Mouse (Mus musculus): ENCODE results near the gene Kalrn. TPM values are rescaled to one million over a fixed set of nuclear protein-coding genes. Genes with fewer than 3 reads are reported as not detected.

The Kalrn gene
- polyA plus RNA-seq (2012; ENCODE audit: insufficient read depth, insufficient read length, missing spikeins), result 1.5 and 2.0 TPM in 2 replicates

DNA sequence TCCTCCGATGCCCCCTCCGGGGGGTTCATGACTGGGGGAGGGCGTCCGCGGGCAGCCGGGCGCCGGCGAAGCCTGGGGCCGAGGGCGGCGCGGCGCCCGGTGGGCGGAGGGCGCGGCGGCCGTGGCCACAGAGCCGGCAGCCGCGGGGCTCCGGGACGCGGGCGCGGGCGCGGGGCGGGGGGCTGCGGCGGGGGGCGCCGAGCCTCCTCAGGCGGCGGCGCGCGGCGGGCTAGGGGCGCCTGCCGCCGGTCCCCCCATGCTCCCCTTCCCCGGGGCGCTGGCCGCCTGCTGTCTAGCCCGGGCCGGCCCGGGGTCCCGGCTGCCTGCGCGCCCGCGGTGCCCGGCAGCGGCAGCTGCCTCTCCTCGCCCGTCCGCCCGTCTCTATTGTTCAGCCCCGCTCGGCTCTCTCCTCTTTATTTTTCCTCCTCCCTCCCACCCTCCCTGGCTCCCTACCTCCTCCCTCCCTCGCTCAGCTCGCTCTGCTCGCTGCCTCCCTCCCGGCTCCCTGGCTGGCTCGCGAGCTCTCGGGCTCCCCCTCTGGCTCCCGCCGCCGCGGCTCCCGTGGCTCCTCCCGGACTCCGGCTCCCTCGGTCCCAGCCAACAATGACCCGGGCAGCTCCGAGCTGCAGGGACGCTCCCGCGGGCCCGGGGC is at the start of gene Kalrn:
TSS of gene Kalrn (minus strand) at position 382 of the 652 bp plus-strand sequence.
- H3K4me1 ChIP-seq (ENCODE audit: control insufficient read depth, insufficient read depth, insufficient read length, low read length), result no peaks in the 10 kb centered on the region
- peak within 1 kb of the TSS; percentile 38; the same call in 1 of the 2 replicates for H3K27ac ChIP-seq (replicated peaks; ENCODE audit: low read depth, low read length)
- H3K4me3 ChIP-seq (ENCODE audit: insufficient read depth, low read depth, low read length), result peak within 1 kb of the TSS; percentile 91

DNA sequence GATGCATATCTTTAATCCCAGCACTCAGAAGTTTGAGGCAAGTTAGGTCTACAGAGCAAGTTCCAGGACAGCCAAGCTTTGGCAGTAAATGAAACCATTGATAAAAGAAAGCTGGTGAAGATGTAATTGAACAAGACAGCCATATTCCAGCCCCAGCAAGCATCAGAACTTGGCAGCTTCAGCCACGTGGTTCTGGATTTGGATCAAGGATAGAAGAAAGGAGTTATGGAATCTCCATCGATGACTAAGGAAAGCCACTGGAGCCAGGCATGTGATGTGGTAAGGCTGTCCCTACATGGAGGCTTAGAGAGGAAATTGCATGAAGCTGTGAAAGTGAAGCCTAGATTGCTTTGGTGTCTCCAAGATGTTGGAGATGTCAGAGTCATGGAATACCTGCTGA is 40.7 kb upstream of the Kalrn start:
- no peak overlapping the region for H3K4me3 ChIP-seq (ENCODE audit: insufficient read depth, low read depth, low read length)
- H3K4me1 ChIP-seq (ENCODE audit: control insufficient read depth, insufficient read depth, insufficient read length, low read length), result no peaks in the 10 kb centered on the region
- no peak overlapping the region for H3K27ac ChIP-seq (replicated peaks; ENCODE audit: low read depth, low read length)

DNA sequence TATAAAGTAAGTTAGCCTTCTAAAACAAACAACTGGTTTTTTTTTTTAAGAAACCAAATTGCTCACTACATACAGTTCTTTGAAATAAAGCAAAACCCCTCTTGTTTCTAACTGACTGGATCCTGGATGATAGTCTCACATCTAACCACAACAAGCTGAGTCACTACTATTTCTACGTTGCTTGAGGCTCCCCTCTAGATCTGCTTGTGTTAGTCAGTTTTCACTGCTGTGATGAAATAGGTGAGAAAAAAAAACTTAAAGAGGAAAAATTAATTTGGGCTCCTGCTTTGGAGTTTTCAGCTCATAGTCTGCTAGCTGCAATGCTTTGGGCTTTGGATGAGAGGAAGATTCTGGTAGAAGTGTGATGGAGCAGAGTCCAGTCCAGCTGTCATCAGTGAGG is 36.8 kb upstream of the Kalrn start:
- no peaks in the 10 kb centered on the region for H3K4me1 ChIP-seq (ENCODE audit: control insufficient read depth, insufficient read depth, insufficient read length, low read length)
- no peak overlapping the region for H3K4me3 ChIP-seq (ENCODE audit: insufficient read depth, low read depth, low read length)
- H3K27ac ChIP-seq (replicated peaks; ENCODE audit: low read depth, low read length), result no peak overlapping the region

DNA sequence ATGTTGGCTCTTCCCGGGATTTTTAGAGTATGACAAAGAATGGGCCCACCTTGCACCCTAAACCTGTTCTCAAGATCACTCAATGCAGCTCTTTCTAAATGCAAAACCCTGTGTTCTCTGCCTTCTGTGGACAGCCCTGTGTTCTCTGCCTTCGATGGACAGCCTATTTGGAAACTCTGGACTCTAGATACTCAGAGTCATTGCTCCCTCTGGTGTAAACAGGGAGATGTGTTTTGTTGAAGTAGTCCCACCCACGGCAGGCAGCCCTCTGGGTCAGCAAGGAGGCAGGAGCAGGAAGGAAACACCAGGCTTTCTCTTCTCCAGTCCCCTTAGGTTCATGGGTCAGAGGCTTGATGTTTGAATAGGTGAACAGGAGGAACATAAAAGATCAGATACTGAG is 32.3 kb upstream of the Kalrn start:
- no peak overlapping the region for H3K27ac ChIP-seq (replicated peaks; ENCODE audit: low read depth, low read length)
- H3K4me1 ChIP-seq (ENCODE audit: control insufficient read depth, insufficient read depth, insufficient read length, low read length), result no peaks in the 10 kb centered on the region

DNA sequence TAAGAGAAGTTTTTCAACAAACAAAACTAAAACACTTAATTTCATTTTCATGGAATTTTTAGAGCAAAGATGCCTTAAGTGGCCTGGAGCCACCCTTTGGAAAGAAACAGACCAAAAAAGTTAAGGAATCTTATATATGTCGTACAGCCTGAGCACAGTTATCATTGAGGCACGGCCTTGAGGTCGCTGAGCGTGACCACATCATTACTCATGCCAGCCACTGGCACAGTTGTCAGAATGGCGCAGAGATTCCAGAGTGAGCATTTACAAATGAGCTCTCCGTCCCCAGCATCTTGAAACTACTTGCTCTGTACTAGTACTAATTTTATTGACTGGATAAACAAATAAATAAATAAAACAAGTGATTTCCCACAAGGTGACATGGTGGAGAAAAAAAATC is 30.5 kb upstream of the Kalrn start:
- H3K4me3 ChIP-seq (ENCODE audit: insufficient read depth, low read depth, low read length), result no peak overlapping the region
- no peak overlapping the region for H3K27ac ChIP-seq (replicated peaks; ENCODE audit: low read depth, low read length)

More for the DNA sequence above, 32.3 kb upstream of the Kalrn start:
- no peak overlapping the region for H3K4me3 ChIP-seq (ENCODE audit: insufficient read depth, low read depth, low read length)

DNA sequence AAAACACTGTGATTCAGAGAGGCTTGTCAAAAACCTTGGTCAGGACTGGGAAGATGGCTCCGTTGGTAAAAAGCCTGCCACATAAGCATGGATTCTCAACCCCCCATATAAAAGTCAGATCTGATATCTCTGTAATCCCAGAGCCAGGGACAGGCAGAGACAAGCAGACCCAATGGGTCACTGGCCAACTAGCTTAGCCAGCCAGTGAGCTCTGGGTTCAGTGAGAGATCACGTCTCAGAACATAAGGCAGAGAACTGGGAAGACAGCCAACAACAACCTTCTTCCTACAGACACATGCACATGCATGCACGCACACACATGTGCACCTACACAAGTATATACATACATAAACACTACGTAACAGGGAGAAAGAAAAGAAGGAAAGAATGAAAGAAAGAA is 29.7 kb upstream of the Kalrn start:
- no peak overlapping the region for H3K27ac ChIP-seq (replicated peaks; ENCODE audit: low read depth, low read length)
- H3K4me3 ChIP-seq (ENCODE audit: insufficient read depth, low read depth, low read length), result no peak overlapping the region

More for the DNA sequence above, 30.5 kb upstream of the Kalrn start:
- H3K4me1 ChIP-seq (ENCODE audit: control insufficient read depth, insufficient read depth, insufficient read length, low read length), result no peaks in the 10 kb centered on the region

DNA sequence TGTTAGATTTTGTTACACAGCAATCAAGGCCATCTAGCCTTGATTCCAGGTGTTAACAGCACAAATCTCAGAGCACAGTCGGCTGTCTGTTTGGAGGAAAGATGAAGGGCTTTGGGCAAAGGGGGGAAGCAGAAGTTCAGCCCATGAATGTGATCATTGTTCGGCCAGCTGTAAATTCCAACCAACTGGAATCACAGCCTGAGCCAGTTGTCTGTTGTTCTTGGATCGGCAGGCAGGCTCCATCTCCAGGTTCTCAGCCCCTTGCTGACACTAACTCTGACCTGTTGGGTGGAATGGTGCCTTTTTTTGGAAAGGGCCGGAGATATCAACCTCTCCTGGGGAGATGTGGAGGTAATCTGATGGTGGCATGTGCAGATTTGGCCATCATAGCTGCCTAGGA is 28.6 kb upstream of the Kalrn start:
- Histone ChIP-seq H3K27ac (replicated peaks; ENCODE audit: low read depth, low read length) (no peak overlapping the region), H3K4me3 (ENCODE audit: insufficient read depth, low read depth, low read length) (no peak overlapping the region), H3K4me1 (ENCODE audit: control insufficient read depth, insufficient read depth, insufficient read length, low read length) (no peaks in the 10 kb centered on the region)

More for the DNA sequence above, 29.7 kb upstream of the Kalrn start:
- H3K4me1 ChIP-seq (ENCODE audit: control insufficient read depth, insufficient read depth, insufficient read length, low read length), result no peaks in the 10 kb centered on the region

DNA sequence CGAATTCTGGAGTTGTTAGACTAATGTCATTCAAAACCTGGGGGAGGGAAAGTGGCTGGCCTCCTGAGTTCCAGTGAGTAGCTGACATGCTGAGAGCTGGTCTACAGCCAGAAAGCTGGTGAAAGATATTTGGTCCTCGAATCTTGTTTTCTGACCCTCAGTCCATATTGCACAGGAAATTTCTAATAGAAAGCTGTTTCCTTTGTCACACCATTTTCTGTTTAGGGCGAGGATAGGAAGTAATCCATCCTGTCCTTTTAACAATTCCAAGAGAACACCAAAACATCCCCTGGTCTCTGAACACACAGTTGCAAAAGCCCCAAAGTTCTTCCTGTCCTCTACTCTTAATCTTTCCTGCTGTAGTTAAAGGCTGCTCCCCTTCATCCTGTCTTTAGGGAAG is 22.0 kb upstream of the Kalrn start:
- Histone ChIP-seq H3K4me1 (ENCODE audit: control insufficient read depth, insufficient read depth, insufficient read length, low read length) (no peaks in the 10 kb centered on the region), H3K27ac (replicated peaks; ENCODE audit: low read depth, low read length) (no peak overlapping the region), H3K4me3 (ENCODE audit: insufficient read depth, low read depth, low read length) (no peak overlapping the region)

DNA sequence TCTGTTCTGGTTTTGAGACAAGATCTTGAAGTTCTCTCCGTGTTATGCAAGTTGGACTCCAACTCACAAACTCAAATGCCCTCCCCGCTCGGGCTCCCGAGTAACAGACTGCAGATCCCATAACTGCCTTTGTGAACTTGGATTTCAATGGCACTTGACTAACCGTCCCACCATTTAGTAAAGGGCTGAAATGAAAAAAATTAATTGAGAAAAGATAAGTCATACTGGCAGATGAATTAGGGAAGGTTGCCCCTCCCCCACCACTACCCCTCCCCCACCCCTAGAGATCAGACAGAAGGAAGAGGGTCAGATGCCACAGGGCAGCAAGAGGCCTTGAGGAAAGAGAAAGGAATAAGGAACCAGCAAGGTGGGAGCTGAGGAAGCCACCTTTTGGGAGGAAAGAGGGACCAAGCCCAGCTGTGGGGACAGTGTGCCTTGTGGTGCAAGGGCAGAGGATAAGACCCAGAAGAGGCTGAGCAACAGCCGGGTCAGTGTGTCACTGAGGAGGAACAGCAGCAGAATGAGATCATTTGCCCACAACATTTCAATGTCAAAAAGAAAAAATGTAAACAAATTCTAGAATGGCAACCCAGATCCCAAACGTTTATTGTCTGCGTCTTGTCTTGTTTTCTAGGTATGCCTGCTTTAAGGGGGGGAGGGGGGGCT is 21.4 kb upstream of the Kalrn start:
- H3K27ac ChIP-seq (replicated peaks; ENCODE audit: low read depth, low read length), result no peak overlapping the region
- H3K4me1 ChIP-seq (ENCODE audit: control insufficient read depth, insufficient read depth, insufficient read length, low read length), result no peaks in the 10 kb centered on the region
- no peak overlapping the region for H3K4me3 ChIP-seq (ENCODE audit: insufficient read depth, low read depth, low read length)

DNA sequence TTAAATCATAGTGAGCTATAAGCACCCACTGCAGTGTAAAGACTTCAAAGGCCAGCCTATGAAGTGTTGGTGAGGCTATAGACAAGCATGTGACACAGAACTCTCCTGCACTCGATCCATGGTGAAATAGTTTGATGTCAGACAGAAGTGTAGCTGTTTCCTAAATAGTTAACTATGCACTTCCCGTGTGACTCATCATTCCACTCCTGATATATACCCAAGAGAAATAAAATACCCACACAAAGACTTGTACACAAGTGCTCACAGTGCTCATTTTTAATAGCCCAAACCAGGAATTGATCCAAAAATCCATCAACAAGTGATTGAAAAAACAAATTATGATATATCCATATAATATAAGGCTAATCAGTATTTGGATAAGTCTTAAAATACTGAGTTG is 19.4 kb upstream of the Kalrn start:
- Histone ChIP-seq H3K4me3 (ENCODE audit: insufficient read depth, low read depth, low read length) (no peak overlapping the region), H3K4me1 (ENCODE audit: control insufficient read depth, insufficient read depth, insufficient read length, low read length) (no peaks in the 10 kb centered on the region), H3K27ac (replicated peaks; ENCODE audit: low read depth, low read length) (no peak overlapping the region)

DNA sequence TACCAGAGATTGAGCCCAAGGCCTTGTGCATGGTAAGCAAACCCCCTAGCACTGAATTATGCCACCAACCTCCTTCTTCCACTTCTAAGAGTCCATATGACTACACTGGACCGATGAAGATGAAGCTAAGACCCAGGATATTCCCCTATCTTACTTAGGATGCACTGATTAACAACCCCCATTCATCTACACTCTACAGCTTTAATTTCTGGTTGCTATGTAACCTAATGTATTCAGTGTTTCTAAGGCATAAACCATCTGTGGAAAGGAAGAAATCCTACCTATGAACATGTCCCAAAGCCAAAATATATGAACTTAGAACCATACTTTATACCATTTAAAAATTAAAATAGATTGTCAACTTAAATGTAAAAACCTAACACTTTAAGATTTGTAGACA is 18.6 kb upstream of the Kalrn start:
- no peak overlapping the region for H3K4me3 ChIP-seq (ENCODE audit: insufficient read depth, low read depth, low read length)
- H3K27ac ChIP-seq (replicated peaks; ENCODE audit: low read depth, low read length), result no peak overlapping the region
- H3K4me1 ChIP-seq (ENCODE audit: control insufficient read depth, insufficient read depth, insufficient read length, low read length), result no peaks in the 10 kb centered on the region

DNA sequence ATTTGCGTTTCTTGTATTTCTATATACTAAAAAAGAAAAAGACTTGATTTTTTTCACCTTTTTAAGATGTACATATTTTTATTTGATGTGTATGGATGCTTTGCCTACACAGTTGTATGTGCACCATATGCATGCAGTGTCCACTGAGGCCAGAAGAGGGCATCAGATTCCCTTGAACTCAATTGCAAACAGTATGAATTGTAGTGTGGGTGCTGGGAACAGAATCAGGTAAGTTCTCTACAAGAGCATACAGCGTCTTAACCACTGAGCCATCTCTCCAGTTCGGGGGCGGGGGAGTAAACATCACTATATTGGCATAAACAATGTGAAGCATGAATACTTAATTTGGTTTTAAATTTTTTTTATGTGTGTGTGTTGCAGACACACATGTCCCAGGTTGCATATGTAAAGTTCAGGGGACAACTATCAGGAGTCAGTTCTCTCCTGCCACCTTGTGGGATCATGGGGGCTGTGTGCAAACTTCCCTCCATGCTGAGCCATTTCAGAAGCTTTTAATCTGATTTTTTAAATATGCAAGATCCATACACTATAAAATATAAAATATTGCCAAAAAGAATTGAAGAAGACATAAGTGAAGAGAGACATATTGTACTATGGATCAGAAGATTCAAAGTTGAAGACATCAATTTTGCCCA is 6.5 kb upstream of the Kalrn start:
- no peaks in the 10 kb centered on the region for H3K4me1 ChIP-seq (ENCODE audit: control insufficient read depth, insufficient read depth, insufficient read length, low read length)
- no peak overlapping the region for H3K4me3 ChIP-seq (ENCODE audit: insufficient read depth, low read depth, low read length)
- H3K27ac ChIP-seq (replicated peaks; ENCODE audit: low read depth, low read length), result no peak overlapping the region

DNA sequence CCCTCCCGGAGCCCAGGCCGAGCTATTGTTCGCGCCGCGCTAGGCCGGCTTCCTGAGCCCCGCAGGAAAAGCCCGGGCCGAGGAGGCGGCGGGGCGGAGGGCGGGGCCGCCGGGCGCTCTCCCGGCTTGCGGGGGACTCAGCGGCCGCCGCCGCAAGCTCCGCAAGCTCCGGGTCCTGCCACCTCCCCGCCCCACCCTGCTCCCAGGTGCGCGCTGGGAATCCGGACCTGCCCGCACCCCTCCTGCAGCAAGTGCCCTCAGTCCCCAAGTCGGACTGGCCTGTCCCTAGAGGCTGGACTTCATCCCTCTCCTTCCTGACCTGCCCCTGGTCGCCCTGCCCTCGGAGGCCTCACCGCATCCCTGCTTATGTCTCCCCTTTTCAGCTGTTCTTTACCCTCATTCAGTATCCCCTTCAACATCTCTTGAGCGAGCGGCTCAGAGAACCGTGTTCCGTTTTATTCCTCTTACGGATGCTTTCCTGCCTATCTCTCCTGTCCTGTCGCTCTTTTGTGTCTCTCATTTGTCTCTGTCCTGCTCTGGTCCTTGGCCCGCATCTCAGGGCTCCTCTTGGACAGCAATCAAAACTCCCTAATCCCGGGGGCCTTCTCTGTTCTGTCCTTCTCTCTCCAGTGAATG is 642 bp upstream of the Kalrn start:
- no peaks in the 10 kb centered on the region for H3K4me1 ChIP-seq (ENCODE audit: control insufficient read depth, insufficient read depth, insufficient read length, low read length)
- H3K27ac ChIP-seq (replicated peaks; ENCODE audit: low read depth, low read length), result peak overlapping the region; percentile 38; the same call in 1 of the 2 replicates
- H3K4me3 ChIP-seq (ENCODE audit: insufficient read depth, low read depth, low read length), result peak overlapping the region; percentile 80

DNA sequence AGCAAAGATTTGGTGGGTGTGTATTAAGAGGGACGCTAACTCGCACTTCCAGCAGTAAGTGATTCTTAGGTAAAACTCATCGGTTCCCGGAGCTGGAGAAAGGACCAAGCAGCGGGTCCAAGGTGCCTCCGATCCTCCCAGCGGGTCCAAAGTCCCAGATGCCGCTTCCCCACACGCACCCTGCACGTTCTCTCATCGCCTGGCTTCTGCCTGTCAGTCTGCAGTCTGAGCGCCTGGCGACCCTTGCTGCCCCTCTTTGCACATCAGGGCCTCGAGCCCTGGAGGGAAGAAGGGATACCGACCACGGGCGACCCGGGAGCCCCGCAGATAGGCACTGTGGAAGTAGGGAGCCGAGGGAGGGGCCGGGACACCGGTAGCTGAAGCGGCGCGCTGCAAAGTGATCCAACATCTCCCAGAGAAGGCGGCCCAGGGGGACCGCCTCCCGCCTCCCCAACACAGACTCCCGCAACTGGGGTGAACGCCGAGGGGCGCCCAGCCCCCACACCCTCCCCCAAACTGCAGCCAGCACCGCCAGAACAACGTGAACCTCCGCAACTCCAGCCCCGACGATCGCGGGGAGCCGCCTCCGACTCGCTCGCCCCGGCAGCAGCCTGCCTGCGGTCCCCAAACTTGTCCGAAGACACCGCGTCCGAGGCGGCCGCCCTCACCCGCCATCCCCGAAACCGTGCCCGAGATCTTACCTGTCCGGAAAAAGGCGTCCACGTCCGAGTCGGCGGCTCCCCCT is 754 bp downstream of the Kalrn start:
- peak overlapping the region; percentile 91 for H3K4me3 ChIP-seq (ENCODE audit: insufficient read depth, low read depth, low read length)
- H3K4me1 ChIP-seq (ENCODE audit: control insufficient read depth, insufficient read depth, insufficient read length, low read length), result no peaks in the 10 kb centered on the region
- no peak overlapping the region for H3K27ac ChIP-seq (replicated peaks; ENCODE audit: low read depth, low read length)

DNA sequence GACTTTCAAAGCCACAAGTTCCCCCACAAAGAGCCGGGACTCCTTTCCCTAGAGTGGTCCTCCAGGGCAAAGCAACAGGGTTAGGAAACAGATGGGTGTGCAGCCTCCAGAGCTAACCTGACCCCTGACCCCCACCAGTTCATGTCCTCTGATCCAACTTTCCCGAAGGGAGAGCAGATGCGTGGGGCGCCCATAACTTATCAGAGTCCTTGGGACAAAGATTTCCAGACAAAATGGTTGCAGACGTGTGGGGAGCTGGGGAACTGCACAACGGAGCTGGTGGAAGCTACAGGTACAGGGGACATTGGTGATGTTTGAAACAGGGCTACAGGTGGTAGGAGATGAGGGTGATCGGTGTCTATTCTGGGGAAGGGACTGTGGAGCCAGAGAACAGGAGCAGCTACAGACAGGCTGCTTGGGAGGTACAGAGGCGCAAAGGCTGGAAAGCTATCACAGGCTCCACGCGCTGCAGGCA is 1.4 kb downstream of the Kalrn start:
- H3K4me1 ChIP-seq (ENCODE audit: control insufficient read depth, insufficient read depth, insufficient read length, low read length), result no peaks in the 10 kb centered on the region
- no peak overlapping the region for H3K27ac ChIP-seq (replicated peaks; ENCODE audit: low read depth, low read length)
- peak overlapping the region; percentile 91 for H3K4me3 ChIP-seq (ENCODE audit: insufficient read depth, low read depth, low read length)

All from brown adipose tissue, adult 24 weeks (tissue).